Mouse (Mus musculus) CH12.LX (cell line): ENCODE measurements at regions not wholly inside any gene's neighbourhood (a gene's known extent, or its start where the extent isn't known, plus 50 kb on each side); places are given as distances from the start of the nearest gene placed in this dataset.
A peak's percentile ranks its signal among the peaks of the same experiment; 100 is the strongest.

Experiments
- DNase-seq: peaks from one replicate; pipeline ENCODE4 v3.0.0-alpha.2; 2013; ENCODE audit errors: extremely low read depth
- H3K27ac ChIP-seq: 2 replicates; pipeline ENCODE4 v1.5.1; 2012; ENCODE audit warnings: low read depth, mild to moderate bottlenecking, control low read depth, moderate library complexity; ENCODE audit not compliant: insufficient read depth
- H3K27me3 ChIP-seq: replicated peaks from 2 replicates; pipeline ENCODE3; 2012; ENCODE audit warnings: inconsistent platforms
- H3K36me3 ChIP-seq, 2 experiments: replicated peaks in 1 of 2; 2 replicates each; pipeline versions ENCODE3 to v1.6.1; 2012; ENCODE audit warnings: inconsistent platforms in 1 of 2, low read length in 1 of 2, mild to moderate bottlenecking in 1 of 2, mixed read lengths in 1 of 2, moderate library complexity in 1 of 2; ENCODE audit not compliant: control insufficient read depth in 1 of 2, insufficient read depth in 1 of 2
- H3K4me1 ChIP-seq, 2 experiments: 2 replicates each; pipeline ENCODE4 v1.6.1; 2012; ENCODE audit warnings: inconsistent platforms in 1 of 2, moderate library complexity in 1 of 2; ENCODE audit not compliant: insufficient read depth in 2 of 2, control insufficient read depth in 1 of 2
- H3K4me2 ChIP-seq: 2 replicates; pipeline ENCODE4 v1.6.1; 2012; ENCODE audit warnings: low read depth, mild to moderate bottlenecking, control low read depth; ENCODE audit not compliant: poor library complexity, insufficient read depth, severe bottlenecking
- H3K4me3 ChIP-seq, 3 experiments: fragments of 150-350 bp in 1 of 3; sonication (generic) in 1 of 3; replicated peaks in 1 of 3; 2 replicates each; pipeline versions ENCODE3 to v1.5.1; 2011 to 2012; ENCODE audit warnings: low read depth in 2 of 3, low read length in 2 of 3, mild to moderate bottlenecking in 2 of 3, moderate library complexity in 2 of 3, control low read depth in 1 of 3, improper control_type of control experiment in 1 of 3, inconsistent platforms in 1 of 3, mixed read lengths in 1 of 3; ENCODE audit not compliant: poor library complexity in 1 of 3
- H3K79me2 ChIP-seq: replicated peaks from 2 replicates; pipeline ENCODE4 v1.6.1; 2012; ENCODE audit warnings: mild to moderate bottlenecking, moderate library complexity; ENCODE audit not compliant: control insufficient read depth, poor library complexity, insufficient read depth, severe bottlenecking; ENCODE audit errors: extremely low read depth
- H3K9ac ChIP-seq: 2 replicates; pipeline ENCODE4 v1.6.1; 2012; ENCODE audit warnings: low read depth, mild to moderate bottlenecking, control low read depth, moderate library complexity; ENCODE audit not compliant: insufficient read depth
- H3K9me3 ChIP-seq: replicated peaks from 2 replicates; pipeline ENCODE3; 2012; ENCODE audit warnings: low read length, inconsistent platforms, mixed read lengths
- CHD1 ChIP-seq: IDR thresholded peaks from 2 replicates; pipeline ENCODE4 v1.6.1; 2012; ENCODE audit warnings: low read depth, low read length, improper control_type of control experiment, inconsistent platforms
- CHD2 ChIP-seq: IDR thresholded peaks from 2 replicates; pipeline ENCODE4 v1.6.1; 2011; ENCODE audit warnings: low read length, improper control_type of control experiment
- GABPA ChIP-seq: IDR thresholded peaks from 2 replicates; pipeline ENCODE4 v1.6.1; 2012; ENCODE audit warnings: low read depth, low read length, improper control_type of control experiment, inconsistent platforms; ENCODE audit not compliant: insufficient replicate concordance
- JUND ChIP-seq: conservative IDR thresholded peaks from 2 replicates; pipeline ENCODE4 v1.6.1; 2011; ENCODE audit warnings: low read depth, low read length, improper control_type of control experiment
- MAFK ChIP-seq: IDR thresholded peaks from 2 replicates; pipeline ENCODE4 v1.6.1; 2011; ENCODE audit warnings: low read length, improper control_type of control experiment; ENCODE audit not compliant: insufficient replicate concordance
- MAZ ChIP-seq: IDR thresholded peaks from 2 replicates; pipeline ENCODE4 v1.6.1; 2012; ENCODE audit warnings: low read depth, mild to moderate bottlenecking, inconsistent platforms, low read length, improper control_type of control experiment, moderate library complexity
- MEF2A ChIP-seq: IDR thresholded peaks from 2 replicates; pipeline ENCODE4 v1.6.1; 2014; ENCODE audit warnings: low read depth, mild to moderate bottlenecking, inconsistent platforms, low read length, improper control_type of control experiment, borderline replicate concordance
- NELFE ChIP-seq: IDR thresholded peaks from 2 replicates; pipeline ENCODE4 v1.6.1; 2011; ENCODE audit warnings: low read depth, low read length, improper control_type of control experiment
- NRF1 ChIP-seq: IDR thresholded peaks from 2 replicates; pipeline ENCODE4 v1.6.1; 2014; ENCODE audit warnings: low read depth, mild to moderate bottlenecking, inconsistent platforms, low read length, improper control_type of control experiment, moderate library complexity
- PAX5 ChIP-seq: IDR thresholded peaks from 2 replicates; pipeline ENCODE4 v1.6.1; 2012; ENCODE audit warnings: low read length, inconsistent platforms, mixed read lengths
- RAD21 ChIP-seq: IDR thresholded peaks from 2 replicates; pipeline ENCODE4 v1.6.1; 2011; ENCODE audit warnings: low read depth, mild to moderate bottlenecking, low read length, improper control_type of control experiment, moderate library complexity
- SIN3A ChIP-seq: IDR thresholded peaks from 2 replicates; pipeline ENCODE4 v1.6.1; 2012; ENCODE audit warnings: low read length, improper control_type of control experiment, inconsistent platforms
- SMC3 ChIP-seq: IDR thresholded peaks from 2 replicates; pipeline ENCODE4 v1.6.1; 2011; ENCODE audit warnings: low read depth, low read length, improper control_type of control experiment
- TBP ChIP-seq: conservative IDR thresholded peaks from 2 replicates; pipeline ENCODE4 v1.6.1; 2011; ENCODE audit warnings: low read depth, low read length, improper control_type of control experiment
- UBTF ChIP-seq: IDR thresholded peaks from 2 replicates; pipeline ENCODE4 v1.6.1; 2012; ENCODE audit warnings: low read depth, mild to moderate bottlenecking, inconsistent platforms, low read length, improper control_type of control experiment, moderate library complexity
- ZKSCAN1 ChIP-seq: IDR thresholded peaks from 2 replicates; pipeline ENCODE4 v1.6.1; 2012; ENCODE audit warnings: low read depth, inconsistent platforms, low read length, improper control_type of control experiment, borderline replicate concordance
- ZNF384 ChIP-seq: IDR thresholded peaks from 2 replicates; pipeline ENCODE4 v1.6.1; 2012; ENCODE audit warnings: low read depth, low read length, improper control_type of control experiment, inconsistent platforms
- dilution Hi-C: fragments of 300-500 bp; cut with MboI; formaldehyde crosslinking; loops from 2 replicates; pipeline ENCODE4 v1.14.3; 2020; ENCODE audit warnings: low sequenced_read_pairs; ENCODE audit not compliant: extremely low pct_unique_long_range_greater_than_20kb, extremely low pct_ligation_motif_present
- in situ Hi-C: fragments of 300-500 bp; cut with MboI; formaldehyde crosslinking; loops from 3 replicates; pipeline ENCODE4 v1.14.3; 2019; ENCODE audit warnings: low sequenced_read_pairs, low pct_ligation_motif_present, low pct_unique_long_range_greater_than_20kb, mixed read lengths

DNA sequence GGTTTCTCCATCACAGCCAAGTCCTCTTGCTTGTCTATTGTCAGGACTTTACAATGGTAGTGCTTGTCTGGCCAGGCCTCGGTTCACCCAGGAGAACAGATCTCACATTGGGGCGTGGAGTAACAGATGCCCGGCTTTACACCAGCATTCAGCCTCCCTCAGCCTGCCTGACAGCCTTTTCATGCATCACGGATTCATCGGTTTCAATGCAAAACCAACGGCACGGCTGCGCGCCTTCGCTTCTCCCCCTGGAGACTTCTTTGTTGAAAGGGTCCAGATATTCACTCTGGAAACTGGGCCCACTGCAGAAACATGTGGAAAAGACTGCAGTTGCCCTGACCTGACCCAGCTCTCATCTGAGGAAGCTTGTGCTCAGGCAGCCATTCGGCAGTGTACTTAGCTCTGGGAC is 82.5 kb downstream of the Rnd3 start:
- Histone ChIP-seq H3K9ac (no peak overlapping the region), H3K27ac (no peak overlapping the region), H3K9me3 (no peaks in the 10 kb centered on the region), H3K79me2 (no peaks in the 10 kb centered on the region), H3K36me3 (no peaks in the 10 kb centered on the region), H3K4me2 (peak overlapping the region; percentile 31; the same call in 1 of the 2 replicates), H3K4me1 (peaks cover 0 to 6% of the 10 kb centered on the region in 2 experiments; a peak in 2 of 4 replicates), H3K4me3 (no peak overlapping the region), H3K27me3 (no peaks in the 10 kb centered on the region)
- TF ChIP-seq CHD1 (no peak), PAX5 (no peak), NELFE (no peak), GABPA (no peak), MAZ (no peak), MEF2A (no peak), CHD2 (no peak), UBTF (no peak), SMC3 (no peak), MAFK (no peak), TBP (no peak), RAD21 (no peak), ZNF384 (no peak)
- DNase-seq: peak; percentile 12
- in situ Hi-C loops (no loop called here), dilution Hi-C loops (no loop called here)

DNA sequence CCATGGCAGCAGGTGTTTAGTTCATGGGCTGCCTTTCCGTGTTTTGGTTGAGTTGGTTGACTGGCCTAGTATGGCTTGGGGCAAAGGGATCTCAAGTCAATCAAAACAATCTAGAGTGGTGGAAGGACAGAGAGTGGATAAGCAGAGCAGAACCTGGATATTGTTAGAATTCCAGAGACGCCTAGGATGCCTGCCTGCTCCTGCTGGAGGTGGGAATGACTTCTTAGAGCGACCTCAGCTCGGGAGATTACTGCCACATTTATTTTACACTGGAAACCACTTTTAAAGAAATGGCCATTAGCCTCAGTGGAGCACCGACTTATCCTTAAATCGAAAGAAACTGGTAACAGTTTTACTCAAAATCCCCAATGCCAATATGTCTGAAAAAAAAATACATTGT is 83.1 kb downstream of the Rnd3 start:
- in situ Hi-C loops (no loop called here), dilution Hi-C loops (no loop called here)
- TF ChIP-seq MEF2A (no peak), NRF1 (no peak), UBTF (no peak), JUND (no peak), SIN3A (no peak), RAD21 (no peak), ZNF384 (no peak), PAX5 (no peak), ZKSCAN1 (no peak)
- DNase-seq: no peak
- Histone ChIP-seq H3K36me3 (no peaks in the 10 kb centered on the region), H3K9ac (no peak overlapping the region), H3K27ac (no peak overlapping the region), H3K27me3 (no peaks in the 10 kb centered on the region), H3K4me2 (no peak overlapping the region), H3K79me2 (no peaks in the 10 kb centered on the region), H3K9me3 (no peaks in the 10 kb centered on the region), H3K4me3 (no peak overlapping the region), H3K4me1 (peaks cover 0 to 6% of the 10 kb centered on the region in 2 experiments; a peak in 2 of 4 replicates)
